Comparison of ENCODE assay signal across 8 mouse cellular contexts in the genomic region with DNA sequence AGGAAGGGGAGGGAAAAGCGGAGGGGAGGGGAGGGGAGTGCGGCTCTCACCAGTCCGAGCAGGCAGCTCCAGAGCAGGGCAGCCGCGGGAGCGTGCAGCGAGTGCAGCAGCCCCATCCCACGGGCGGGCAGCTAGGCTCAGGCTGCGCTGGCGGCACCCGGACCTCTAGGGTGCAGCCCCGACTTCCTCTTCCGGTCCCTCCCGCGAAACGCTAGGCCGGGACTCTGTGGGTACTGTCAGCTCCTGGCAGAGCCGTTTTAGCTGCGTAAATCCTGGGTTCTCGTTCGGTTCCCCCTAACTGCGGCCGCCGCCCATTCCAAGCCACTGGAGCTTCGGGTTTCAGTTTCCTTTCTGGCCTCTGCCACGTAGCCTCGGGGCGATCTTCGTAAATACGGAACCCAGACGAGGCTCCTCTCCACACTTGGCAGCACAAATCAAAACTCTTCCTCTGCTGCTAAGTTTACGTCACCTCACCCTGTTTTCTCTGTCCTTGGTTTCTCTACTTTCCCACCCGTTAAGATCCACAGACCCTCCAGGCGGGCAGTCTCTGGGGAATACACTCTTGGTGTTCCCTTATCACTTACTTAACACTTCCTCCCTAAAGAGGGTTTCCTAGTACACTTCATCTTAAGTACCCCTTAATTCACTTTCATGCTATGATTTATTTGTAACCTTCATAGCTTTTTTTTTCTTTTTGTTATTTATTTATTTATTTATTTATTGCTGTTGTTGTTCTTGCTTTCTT. TPM values are rescaled to one million over a fixed set of nuclear protein-coding genes. Genes with fewer than 3 reads are reported as not detected.
A peak's percentile ranks its signal among the peaks of the same experiment; 100 is the strongest.
DNase-seq lines count a peak whose midpoint lies in the region; ATAC-seq lines count a peak whose summit lies in the region.

Gene Sppl2a (minus strand): TSS at position 339 of the 745 bp plus-strand sequence.

- ATAC-seq in inflammation-experienced regulatory T-cells, adult 6 months, result peak; percentile 99
- ATAC-seq in megakaryocyte-erythroid progenitor cell, adult 5-6 weeks (replicated peaks; ENCODE audit: low FRiP score, low TSS enrichment, poor library complexity, severe bottlenecking), result peak; percentile 100

- intact Hi-C loops in gastrocnemius, postnatal 14 days (cut with DNase I; ENCODE audit: low total_unique reads), result loop anchor here (5.0 kb wide), 1 partner anchor 64 kb away; no protein-coding TSS in a partner anchor
- intact Hi-C loops in left cerebral cortex, postnatal 10 days (cut with DNase I), result loop anchor here (2.0 to 5.0 kb wide), 3 partner anchors 56 to 76 kb away; partner anchors contain the start of genes Ap4e1 and Trpm7

- peak; percentile 92 to 97 for DNase-seq in adrenal gland, adult (ENCODE audit: inconsistent age in 2 of 2, low spot score in 1 of 2)
- peak; percentile 93 for DNase-seq in embryo, embryonic 10.5 days (ENCODE audit: low spot score)
- DNase-seq in gastrocnemius, postnatal 14 days, result peak; percentile 93
- peak; percentile 85 to 95 for DNase-seq in left cerebral cortex, postnatal 10 days (ENCODE audit: extremely low spot score in 1 of 2, low spot score in 2 of 2)
- peak; percentile 87 for DNase-seq in right cerebral cortex, postnatal 25 days
- DNase-seq in urinary bladder, postnatal 4 days (ENCODE audit: low spot score in 2 of 2), result peak; percentile 90

RNA-seq across cellular contexts. Expression of gene Sppl2a, which starts in this region (rescaled TPM):
- total RNA-seq in gastrocnemius, postnatal 14 days (2021), result 10 to 100 TPM; 45.9 to 49.0 TPM
- 100 to 1,000 TPM in 1 of 3 experiments, 10 to 100 TPM in 2; 67.1 to 107 (median 73.4) TPM for polyA plus RNA-seq in inflammation-experienced regulatory T-cells, adult 6 months (2017; shearing (Covaris generic))
- total RNA-seq in left cerebral cortex, postnatal 10 days (2021), result 10 to 100 TPM; 26.8 to 29.2 TPM
- 40.2 and 44.1 TPM in 2 replicates for total RNA-seq in megakaryocyte-erythroid progenitor cell, adult 5-6 weeks (2014; fragmentation: Nextera tagmentation)
- 36.9 and 41.0 TPM in 2 replicates for total RNA-seq in megakaryocyte-erythroid progenitor cell, adult 5-6 weeks (2017)

Comparison
In these comparisons a context has a peak if more than half of its experiments do, and no peak if none do; other contexts are left out.
1. Peak in every context shown above with its lines: DNase-seq and ATAC-seq.